Mouse (Mus musculus) lung, embryonic 15.5 days (tissue): ENCODE data around the gene Ckap5. TPM values are rescaled to one million over a fixed set of nuclear protein-coding genes. Genes with fewer than 3 reads are reported as not detected.
A peak's percentile ranks its signal among the peaks of the same experiment; 100 is the strongest.
"Not testable (repeated sequence)": the region's sequence is repeated elsewhere in the genome, so short reads cannot be mapped to it uniquely, and the experiment has no call there.

Source experiments
- ATAC-seq: fragments of 200-750 bp; cut with Nextera tagmentation; 2 replicates; pipeline ENCODE4 v1.8.0; 2017; ENCODE audit warnings: moderate number of reproducible peaks, borderline replicate concordance; ENCODE audit not compliant: low FRiP score, low TSS enrichment; ENCODE audit errors: extremely low read depth
- H3K27ac ChIP-seq: fragments of 300-500 bp; sonication (generic); 2 replicates; pipeline ENCODE4 v1.5.1; 2015; ENCODE audit warnings: moderate library complexity, mild to moderate bottlenecking, inconsistent platforms
- H3K27me3 ChIP-seq: fragments of 300-500 bp; sonication (generic); 2 replicates; pipeline ENCODE4 v1.6.1; 2015; ENCODE audit warnings: inconsistent platforms
- H3K36me3 ChIP-seq: fragments of 300-500 bp; sonication (generic); 2 replicates; pipeline ENCODE4 v1.6.1; 2015; ENCODE audit warnings: inconsistent platforms
- H3K4me1 ChIP-seq: fragments of 300-500 bp; sonication (generic); 2 replicates; pipeline ENCODE4 v1.6.1; 2015; ENCODE audit warnings: inconsistent platforms
- H3K4me2 ChIP-seq: fragments of 300-500 bp; sonication (generic); 2 replicates; pipeline ENCODE4 v1.6.1; 2015; ENCODE audit warnings: inconsistent platforms, mild to moderate bottlenecking, moderate library complexity
- H3K4me3 ChIP-seq: fragments of 300-500 bp; sonication (generic); 2 replicates; pipeline ENCODE4 v1.5.1; 2015; ENCODE audit warnings: mild to moderate bottlenecking, inconsistent platforms
- H3K9ac ChIP-seq: fragments of 300-500 bp; sonication (generic); 2 replicates; pipeline ENCODE4 v1.6.1; 2015; ENCODE audit warnings: inconsistent platforms
- H3K9me3 ChIP-seq: fragments of 300-500 bp; sonication (generic); 2 replicates; pipeline ENCODE4 v1.6.1; 2016; ENCODE audit warnings: inconsistent platforms
- WGBS: fragments of 180-500 bp; shearing (Covaris S2); methylation state at CpG from one replicate; pipeline ENCODE4 v1.1.7; 2015; 5-methylcytosine and 5-hydroxymethylcytosine counted together
- polyA plus RNA-seq: library from polyadenylated mRNA; unstranded; fragments of >200 nt; fragmentation: Nextera tagmentation; extraction: Ambion mirVana; gene quantifications from 2 replicates; pipeline ENCODE4 v1.2.1, GENCODE M21; 2015

Gene Ckap5
- polyA plus RNA-seq, 1 experiment from 2014 or later: 102 TPM

DNA sequence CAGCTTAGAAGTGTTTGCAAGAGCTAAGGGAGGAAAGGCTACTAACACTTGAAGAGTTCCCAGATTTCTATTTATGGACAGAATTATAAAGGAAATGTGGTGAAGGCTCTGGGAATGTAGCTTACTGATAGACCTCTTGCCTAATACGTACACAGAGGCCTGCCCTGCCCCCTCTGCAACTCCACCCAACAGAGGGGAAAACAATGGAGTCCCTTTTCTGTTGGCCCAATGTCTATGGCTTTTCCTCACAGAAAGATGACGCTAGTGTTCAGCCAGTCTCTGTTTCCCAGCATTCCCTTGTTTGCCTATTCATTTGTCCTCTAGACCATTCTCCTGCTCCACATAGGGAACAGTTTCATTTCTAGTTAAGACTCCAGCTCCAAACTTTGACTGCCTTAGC lies 9.4 kb upstream of the Ckap5 start:
- no peak overlapping the region for H3K4me2 ChIP-seq
- peaks cover 17% of the 10 kb centered on the region for H3K36me3 ChIP-seq
- no peak overlapping the region for H3K27ac ChIP-seq
- H3K27me3 ChIP-seq: no peaks in the 10 kb centered on the region
- 12% methylated on average over 2 of the region's 2 CpGs for WGBS
- H3K4me1 ChIP-seq: 0 out of 2 replicates have a peak, but pooled peaks cover 5% of the 10 kb centered on the region
- ATAC-seq: no peak
- no peak overlapping the region for H3K9ac ChIP-seq
- no peak overlapping the region for H3K4me3 ChIP-seq
- no peaks in the 10 kb centered on the region for H3K9me3 ChIP-seq

DNA sequence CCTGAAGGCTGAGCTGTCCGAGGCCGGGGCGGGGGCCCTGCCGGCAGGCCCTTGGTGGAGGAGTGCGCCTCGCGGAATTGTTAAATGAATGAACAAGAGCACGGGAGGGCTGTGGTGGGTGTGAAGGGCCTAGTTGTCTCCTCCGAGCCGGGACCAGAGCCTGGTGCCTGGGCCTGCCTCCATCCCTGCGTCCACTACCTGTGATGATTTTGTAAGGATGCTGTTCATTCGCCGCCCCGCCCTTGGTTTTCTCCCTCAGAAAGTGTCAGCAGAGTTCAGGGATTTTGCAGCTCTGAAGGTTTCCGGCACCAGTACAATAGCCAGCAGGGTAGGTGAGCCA lies 555 bp downstream of the Ckap5 start:
- Histone ChIP-seq H3K36me3 (no peaks in the 10 kb centered on the region), H3K27me3 (no peaks in the 10 kb centered on the region), H3K9me3 (no peaks in the 10 kb centered on the region), H3K4me3 (peak overlapping the region; percentile 95), H3K9ac (peak overlapping the region; percentile 94), H3K4me1 (peaks cover 14% of the 10 kb centered on the region), H3K27ac (peak overlapping the region; percentile 81), H3K4me2 (peak overlapping the region; percentile 75)
- 0% methylated on average over 15 of the region's 15 CpGs for WGBS
- peak; percentile 74; the same call in 1 of the 2 replicates for ATAC-seq

DNA sequence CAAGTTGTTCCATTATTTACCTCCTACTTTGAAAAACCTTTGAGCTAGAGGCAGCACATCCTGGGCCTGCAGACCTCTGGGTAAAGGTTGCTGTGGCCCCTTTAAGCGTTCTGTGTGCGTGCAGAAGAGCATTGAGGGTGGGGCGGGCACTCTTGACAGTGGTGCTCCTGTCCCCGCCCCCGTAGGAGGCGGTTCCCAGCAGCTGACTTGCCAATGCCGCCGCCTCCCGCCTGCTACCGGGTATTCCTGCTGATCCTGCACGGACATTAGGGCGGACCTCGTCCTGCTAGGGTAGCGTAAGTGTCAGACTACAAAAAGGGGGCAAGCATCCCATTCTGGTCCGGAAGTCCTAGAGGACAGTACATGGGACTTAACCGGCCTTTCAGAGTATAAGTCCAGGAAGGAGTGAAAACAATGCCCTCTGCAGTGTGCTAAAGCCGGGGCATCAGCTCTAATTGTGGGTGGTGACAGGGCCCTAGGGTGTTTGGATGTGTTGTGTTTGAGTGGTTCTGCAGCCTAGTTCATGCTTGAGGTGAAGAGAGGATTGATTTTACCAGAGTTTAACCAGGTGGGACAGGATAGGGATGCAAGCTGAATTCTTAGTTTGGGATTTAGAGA lies 11.1 kb downstream of the Ckap5 start:
- peak; percentile 96 for ATAC-seq
- Histone ChIP-seq H3K9me3 (no peaks in the 10 kb centered on the region), H3K4me2 (peak overlapping the region; percentile 54), H3K36me3 (no peaks in the 10 kb centered on the region), H3K9ac (no peak overlapping the region), H3K4me1 (peaks cover 5% of the 10 kb centered on the region), H3K27me3 (no peaks in the 10 kb centered on the region), H3K27ac (no peak overlapping the region), H3K4me3 (peak overlapping the region; percentile 37)
- WGBS: 5% methylated on average over 17 of the region's 17 CpGs

DNA sequence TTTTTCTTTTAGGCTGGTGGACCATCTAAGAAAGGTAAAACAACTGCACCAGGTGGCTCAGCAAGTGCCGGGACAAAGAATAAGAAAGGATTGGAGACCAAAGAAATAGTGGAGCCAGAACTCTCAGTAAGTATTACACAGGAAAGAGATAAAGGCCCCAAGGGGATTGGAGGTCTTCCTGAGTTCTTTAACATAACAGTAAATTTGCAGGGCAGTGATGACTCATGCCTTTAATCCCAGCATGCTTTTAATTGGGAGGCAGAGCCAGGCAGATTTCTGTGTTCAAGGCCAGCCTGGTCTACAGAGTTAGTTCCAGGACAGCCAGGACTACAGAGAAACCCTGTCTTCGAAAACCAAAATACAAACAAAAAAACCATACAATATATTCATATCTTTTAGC lies 41.6 kb downstream of the Ckap5 start:
- H3K4me2 ChIP-seq: no peak overlapping the region
- H3K4me3 ChIP-seq: no peak overlapping the region
- H3K9ac ChIP-seq: no peak overlapping the region
- ATAC-seq: no peak
- H3K27ac ChIP-seq: no peak overlapping the region
- no peaks in the 10 kb centered on the region for H3K27me3 ChIP-seq
- peaks cover 78% of the 10 kb centered on the region for H3K36me3 ChIP-seq
- no peaks in the 10 kb centered on the region for H3K4me1 ChIP-seq
- WGBS: 91% methylated on average over 2 of the region's 2 CpGs
- no peaks in the 10 kb centered on the region for H3K9me3 ChIP-seq

DNA sequence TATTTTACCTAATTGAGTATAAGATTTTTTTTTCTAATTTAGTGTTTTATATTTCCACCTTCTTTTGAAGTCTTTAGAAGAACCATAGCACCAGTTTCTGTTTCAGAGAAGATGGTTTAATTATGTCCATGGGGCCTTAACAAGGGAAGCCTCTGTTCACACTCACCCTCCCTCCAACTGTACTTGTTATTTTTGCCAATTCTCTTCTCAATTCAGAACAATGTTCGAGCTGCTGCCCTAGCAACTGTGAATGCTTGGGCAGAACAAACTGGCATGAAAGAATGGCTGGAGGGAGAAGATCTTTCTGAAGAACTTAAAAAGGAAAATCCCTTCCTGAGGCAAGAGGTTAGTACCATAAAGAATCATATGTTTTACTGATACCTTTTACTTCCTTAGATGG lies 54.3 kb downstream of the Ckap5 start:
- peaks cover 64% of the 10 kb centered on the region for H3K36me3 ChIP-seq
- H3K4me2 ChIP-seq: no peak overlapping the region
- WGBS: 78% methylated on average over 1 of the region's 1 CpGs
- H3K27ac ChIP-seq: no peak overlapping the region
- no peaks in the 10 kb centered on the region for H3K9me3 ChIP-seq
- no peak for ATAC-seq
- no peak overlapping the region for H3K9ac ChIP-seq
- no peaks in the 10 kb centered on the region for H3K4me1 ChIP-seq
- no peak overlapping the region for H3K4me3 ChIP-seq
- H3K27me3 ChIP-seq: no peaks in the 10 kb centered on the region

DNA sequence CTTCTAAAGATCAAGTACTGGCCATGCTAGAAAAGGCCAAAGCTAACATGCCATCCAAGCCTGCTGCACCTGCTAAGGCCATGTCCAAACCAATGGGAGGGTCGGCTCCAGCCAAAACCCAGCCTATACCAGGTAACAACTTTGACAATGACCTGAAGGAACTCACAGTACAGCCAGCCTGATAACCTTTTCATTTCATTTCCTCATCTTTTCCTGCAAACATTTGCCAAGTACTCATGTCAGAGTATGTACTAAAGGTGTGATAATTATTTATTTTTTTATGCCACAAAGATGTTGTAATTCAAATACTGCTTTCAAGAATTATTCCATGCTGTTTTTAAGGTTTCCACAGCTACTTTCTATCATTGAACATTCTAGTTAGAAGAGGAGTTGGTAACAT lies 59.7 kb downstream of the Ckap5 start:
- no peak for ATAC-seq
- no peaks in the 10 kb centered on the region for H3K9me3 ChIP-seq
- H3K36me3 ChIP-seq: peaks cover 60% of the 10 kb centered on the region
- no peaks in the 10 kb centered on the region for H3K4me1 ChIP-seq
- 88% methylated on average over 1 of the region's 1 CpGs for WGBS
- H3K4me3 ChIP-seq: no peak overlapping the region
- H3K27ac ChIP-seq: no peak overlapping the region
- no peak overlapping the region for H3K9ac ChIP-seq
- H3K27me3 ChIP-seq: no peaks in the 10 kb centered on the region
- no peak overlapping the region for H3K4me2 ChIP-seq

DNA sequence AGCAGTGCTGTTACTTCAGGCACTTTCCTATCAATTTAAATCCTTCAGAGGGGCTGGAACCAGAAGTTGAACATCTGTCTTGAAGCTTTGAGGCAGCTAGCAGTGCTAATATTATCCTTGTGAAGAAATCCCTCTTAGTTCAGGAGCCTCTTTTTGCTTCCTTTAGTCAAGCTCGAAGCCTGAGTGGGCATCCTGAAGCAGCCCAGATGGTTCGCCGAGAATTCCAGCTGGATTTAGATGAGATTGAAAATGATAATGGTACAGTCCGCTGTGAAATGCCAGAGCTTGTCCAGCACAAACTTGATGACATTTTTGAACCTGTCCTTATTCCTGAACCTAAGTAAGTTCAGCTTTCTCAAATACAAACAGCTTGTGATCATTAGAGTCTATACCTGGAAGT lies 73.9 kb downstream of the Ckap5 start:
- no peak overlapping the region for H3K9ac ChIP-seq
- H3K9me3 ChIP-seq: no peaks in the 10 kb centered on the region
- ATAC-seq: no peak
- no peak overlapping the region for H3K4me3 ChIP-seq
- no peak overlapping the region for H3K4me2 ChIP-seq
- H3K27me3 ChIP-seq: no peaks in the 10 kb centered on the region
- WGBS: 93% methylated on average over 4 of the region's 4 CpGs
- no peak overlapping the region for H3K27ac ChIP-seq
- H3K4me1 ChIP-seq: no peaks in the 10 kb centered on the region
- H3K36me3 ChIP-seq: peaks cover 83% of the 10 kb centered on the region

DNA sequence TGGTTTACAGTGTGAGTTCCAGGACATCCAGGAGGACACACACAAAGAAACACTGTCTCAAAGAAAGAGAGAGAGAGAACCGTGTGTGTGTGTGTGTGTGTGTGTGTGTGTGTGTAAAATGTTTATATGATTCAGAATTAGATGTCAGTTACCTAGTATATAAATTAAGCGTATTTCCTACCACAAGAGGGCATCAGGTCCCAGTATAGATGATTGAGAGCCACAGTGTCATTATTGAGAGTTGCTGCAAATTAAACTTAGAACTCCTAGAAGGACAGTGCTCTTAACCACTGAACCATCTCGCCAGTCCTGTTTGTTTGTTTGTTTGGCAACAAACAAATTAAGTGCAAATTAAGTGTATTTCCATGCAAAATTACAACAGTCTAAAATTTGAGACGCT lies 75.8 kb downstream of the Ckap5 start:
- peaks cover 81% of the 10 kb centered on the region for H3K36me3 ChIP-seq
- 83% methylated on average over 4 of the region's 4 CpGs for WGBS
- no peak overlapping the region for H3K9ac ChIP-seq

DNA sequence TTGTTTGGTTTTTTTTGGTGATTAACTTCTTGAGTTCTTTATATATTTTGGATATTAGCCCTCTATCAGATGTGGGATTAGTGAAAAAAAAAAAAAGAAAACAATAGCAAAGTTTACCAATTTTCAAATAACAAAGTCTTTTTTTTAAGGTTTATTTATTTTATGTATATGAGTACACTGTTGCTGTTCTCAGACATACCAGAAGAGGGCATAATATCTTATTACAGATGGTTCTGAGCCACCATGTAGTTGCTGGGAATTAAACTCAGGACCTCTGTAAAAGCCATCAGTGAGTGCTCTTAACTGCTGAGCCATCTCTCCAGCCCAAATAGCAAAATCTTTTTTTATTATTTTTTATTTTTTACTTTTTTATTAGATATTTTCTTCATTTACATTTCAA lies 82.8 kb downstream of the Ckap5 start:
- ATAC-seq, H3K4me3 ChIP-seq, H3K9me3 ChIP-seq, H3K4me2 ChIP-seq, H3K9ac ChIP-seq, H3K27me3 ChIP-seq, H3K27ac ChIP-seq, H3K4me1 ChIP-seq: not testable (repeated sequence)
- peaks cover 73% of the 10 kb centered on the region for H3K36me3 ChIP-seq

More for the DNA sequence above, 75.8 kb downstream of the Ckap5 start:
- no peak overlapping the region for H3K27ac ChIP-seq
- H3K27me3 ChIP-seq: no peaks in the 10 kb centered on the region
- no peaks in the 10 kb centered on the region for H3K9me3 ChIP-seq
- H3K4me1 ChIP-seq: no peaks in the 10 kb centered on the region
- ATAC-seq: no peak
- H3K4me3 ChIP-seq: no peak overlapping the region
- H3K4me2 ChIP-seq: no peak overlapping the region

DNA sequence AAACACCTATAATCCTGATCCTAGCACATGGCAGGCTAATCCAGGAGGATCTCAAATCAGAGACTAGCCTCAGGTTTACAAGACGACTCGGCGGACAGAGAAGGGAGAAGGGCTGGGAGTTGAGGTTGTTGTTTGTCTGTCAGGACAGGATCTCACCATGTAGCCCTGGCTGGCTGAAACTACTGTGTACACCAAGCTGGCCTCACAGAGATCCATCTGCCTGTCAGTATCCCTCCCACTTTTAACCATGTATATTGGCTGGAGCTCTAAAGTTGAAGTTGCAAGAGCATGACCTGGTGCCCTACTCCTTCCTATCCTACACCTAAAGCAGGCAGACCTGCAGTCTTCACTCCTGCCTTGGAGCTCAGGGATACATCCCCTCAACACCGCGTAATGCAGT lies 95.8 kb downstream of the Ckap5 start:
- H3K27ac ChIP-seq: no peak overlapping the region
- H3K4me1 ChIP-seq: no peaks in the 10 kb centered on the region
- no peaks in the 10 kb centered on the region for H3K9me3 ChIP-seq
- H3K27me3 ChIP-seq: no peaks in the 10 kb centered on the region
- no peak overlapping the region for H3K4me3 ChIP-seq
- WGBS: 93% methylated on average over 5 of the region's 5 CpGs
- H3K4me2 ChIP-seq: no peak overlapping the region
- H3K9ac ChIP-seq: no peak overlapping the region
- peaks cover 53% of the 10 kb centered on the region for H3K36me3 ChIP-seq
- no peak for ATAC-seq

DNA sequence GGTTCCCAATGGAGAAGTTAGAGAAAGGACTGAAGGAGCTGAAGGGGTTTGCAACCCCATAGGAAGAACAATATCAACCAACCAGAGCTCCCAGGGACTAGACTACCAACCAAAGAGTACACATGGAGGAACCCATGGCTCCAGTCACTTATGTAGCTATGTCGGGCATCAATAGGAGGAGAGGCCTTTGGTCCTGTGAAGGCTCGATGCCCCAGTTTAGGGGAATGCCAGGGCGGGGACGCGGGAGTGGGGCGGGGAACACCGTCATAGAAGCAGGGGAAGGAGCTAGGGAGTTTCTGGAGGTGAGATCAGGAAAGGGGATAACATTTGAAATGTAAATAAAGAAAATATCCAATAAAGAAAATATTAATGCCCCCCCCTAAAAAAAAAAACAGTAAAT lies 96.8 kb downstream of the Ckap5 start:
- 90% methylated on average over 7 of the region's 7 CpGs for WGBS
- H3K9ac ChIP-seq, H3K27me3 ChIP-seq, ATAC-seq, H3K4me1 ChIP-seq, H3K27ac ChIP-seq, H3K9me3 ChIP-seq, H3K4me3 ChIP-seq, H3K4me2 ChIP-seq: not testable (repeated sequence)
- H3K36me3 ChIP-seq: peaks cover 43% of the 10 kb centered on the region

DNA sequence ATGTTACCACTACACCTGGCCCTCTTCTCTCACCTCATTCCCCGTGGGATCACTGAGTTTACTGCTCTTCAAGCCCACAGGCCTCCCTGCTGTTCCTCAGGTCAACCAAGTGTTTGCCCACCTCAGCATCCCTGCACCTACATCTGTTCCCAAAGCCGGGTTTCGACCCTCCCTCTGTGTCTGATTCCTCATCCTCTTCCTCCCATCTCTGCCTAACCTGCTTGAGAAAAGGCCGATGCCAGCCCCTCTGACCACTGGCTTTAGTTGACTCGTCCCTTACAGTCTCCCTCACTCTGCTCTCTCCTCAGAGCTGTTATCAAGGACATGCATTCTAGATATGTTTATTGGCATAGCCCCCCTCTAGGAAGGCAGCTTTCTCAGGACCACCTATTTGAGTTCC lies 100.9 kb downstream of the Ckap5 start:
- Histone ChIP-seq H3K4me2 (no peak overlapping the region), H3K4me1 (no peaks in the 10 kb centered on the region), H3K36me3 (peaks cover 4% of the 10 kb centered on the region), H3K4me3 (no peak overlapping the region), H3K9me3 (no peaks in the 10 kb centered on the region), H3K9ac (no peak overlapping the region), H3K27me3 (no peaks in the 10 kb centered on the region), H3K27ac (no peak overlapping the region)
- ATAC-seq: no peak
- WGBS: 60% methylated on average over 5 of the region's 5 CpGs

DNA sequence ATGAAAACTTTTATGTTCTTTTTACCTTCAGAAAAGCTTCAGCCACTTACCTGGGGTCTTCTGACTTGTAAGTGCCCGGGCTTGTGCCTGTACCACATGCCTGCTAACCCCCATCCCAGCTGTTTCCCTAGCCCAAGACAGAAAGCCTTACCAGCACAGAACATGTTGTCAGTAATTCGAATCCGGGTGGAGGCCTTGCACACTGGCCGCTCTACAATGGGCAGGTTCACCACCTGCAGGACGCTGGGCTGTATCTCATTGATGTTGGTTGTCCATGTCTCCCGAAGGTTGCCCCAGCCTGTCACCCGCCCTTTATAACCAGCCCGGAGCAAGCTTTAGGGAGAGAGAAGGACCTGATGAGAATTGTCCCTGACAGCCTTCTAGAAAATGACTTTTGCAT lies 101.6 kb downstream of the Ckap5 start:
- 84% methylated on average over 8 of the region's 8 CpGs for WGBS

More for the DNA sequence above, 101.6 kb downstream of the Ckap5 start:
- H3K36me3 ChIP-seq: no peaks in the 10 kb centered on the region
- no peaks in the 10 kb centered on the region for H3K4me1 ChIP-seq
- no peak for ATAC-seq
- no peak overlapping the region for H3K9ac ChIP-seq
- H3K4me2 ChIP-seq: no peak overlapping the region
- H3K27me3 ChIP-seq: no peaks in the 10 kb centered on the region
- no peak overlapping the region for H3K4me3 ChIP-seq
- no peaks in the 10 kb centered on the region for H3K9me3 ChIP-seq
- no peak overlapping the region for H3K27ac ChIP-seq
